Mouse (Mus musculus) hematopoietic stem cell, adult 5-6 weeks (primary cell): ENCODE results near the gene Tmem213. TPM values are rescaled to one million over a fixed set of nuclear protein-coding genes. Genes with fewer than 3 reads are reported as not detected.

Experiments
- ATAC-seq, 2 experiments: fragments of 125-278 bp in 1 of 2; replicated peaks in 1 of 2; 2 replicates each; pipeline ENCODE4 v1.8.0; 2016 to 2017; ENCODE audit warnings: inconsistent platforms in 2 of 2, mild to moderate bottlenecking in 2 of 2, moderate number of reproducible peaks in 2 of 2, low read depth in 1 of 2, moderate TSS enrichment in 1 of 2; ENCODE audit not compliant: low FRiP score in 2 of 2, poor library complexity in 2 of 2, severe bottlenecking in 2 of 2, insufficient read depth in 1 of 2, low TSS enrichment in 1 of 2
- total RNA-seq: library from RNA; stranded (forward); fragments of 172-1452, 232-1000 nt; gene quantifications from 2 replicates; pipeline ENCODE4 v1.2.3, GENCODE M21; 2017

Tmem213 gene
- total RNA-seq, 1 experiment from 2014 or later: not detected

- ATAC-seq: no peak
These were observed 3.1 kb upstream of the Tmem213 start for GRCm38 (mm10) chr6:38105924-38106323.

GRCm38 (mm10) chr6:38108449-38108848 is 606 bp upstream of the Tmem213 start:
- no peak for ATAC-seq

- no peak for ATAC-seq
These were observed 816 bp downstream of the Tmem213 start for GRCm38 (mm10) chr6:38109871-38110270.

GRCm38 (mm10) chr6:38110859-38111258 is 1.8 kb downstream of the Tmem213 start:
- no peak for ATAC-seq

- no peak for ATAC-seq
These were observed 7.2 kb downstream of the Tmem213 start for GRCm38 (mm10) chr6:38116107-38116770.

GRCm38 (mm10) chr6:38118341-38118740 is 9.3 kb downstream of the Tmem213 start:
- ATAC-seq: no peak

GRCm38 (mm10) chr6:38120681-38121371 is 11.8 kb downstream of the Tmem213 start:
- no peak for ATAC-seq

GRCm38 (mm10) chr6:38121843-38122242 is 12.8 kb downstream of the Tmem213 start:
- ATAC-seq: no peak

- ATAC-seq: no peak
These were observed 13.7 kb downstream of the Tmem213 start for GRCm38 (mm10) chr6:38122791-38123190.

- ATAC-seq: no peak
These were observed 14.6 kb downstream of the Tmem213 start for GRCm38 (mm10) chr6:38123471-38124206.

GRCm38 (mm10) chr6:38124207-38124835 is 15.3 kb downstream of the Tmem213 start, which contains the start of gene Atp6v0a4:
Gene Atp6v0a4 (minus strand): TSS chr6:38124586.
- no peak for ATAC-seq

GRCm38 (mm10) chr6:38124882-38125281 is 15.8 kb downstream of the Tmem213 start:
- ATAC-seq: no peak

- ATAC-seq: no peak
These were observed 16.4 kb downstream of the Tmem213 start for GRCm38 (mm10) chr6:38125462-38125861.

- no peak for ATAC-seq
These were observed 19.1 kb downstream of the Tmem213 start for GRCm38 (mm10) chr6:38128115-38128514.

- ATAC-seq: no peak
These were observed 20.8 kb downstream of the Tmem213 start for GRCm38 (mm10) chr6:38129883-38130282.

GRCm38 (mm10) chr6:38131801-38132231 is 22.8 kb downstream of the Tmem213 start:
- ATAC-seq: no peak

- no peak for ATAC-seq
These were observed 25.9 kb downstream of the Tmem213 start for GRCm38 (mm10) chr6:38134806-38135559.
